Mouse (Mus musculus): ENCODE data around the gene Rap2b. TPM values are rescaled to one million over a fixed set of nuclear protein-coding genes. Genes with fewer than 3 reads are reported as not detected.

Gene Rap2b
- polyA plus RNA-seq, 1 experiment from 2014 or later = 3.2 TPM

DNA sequence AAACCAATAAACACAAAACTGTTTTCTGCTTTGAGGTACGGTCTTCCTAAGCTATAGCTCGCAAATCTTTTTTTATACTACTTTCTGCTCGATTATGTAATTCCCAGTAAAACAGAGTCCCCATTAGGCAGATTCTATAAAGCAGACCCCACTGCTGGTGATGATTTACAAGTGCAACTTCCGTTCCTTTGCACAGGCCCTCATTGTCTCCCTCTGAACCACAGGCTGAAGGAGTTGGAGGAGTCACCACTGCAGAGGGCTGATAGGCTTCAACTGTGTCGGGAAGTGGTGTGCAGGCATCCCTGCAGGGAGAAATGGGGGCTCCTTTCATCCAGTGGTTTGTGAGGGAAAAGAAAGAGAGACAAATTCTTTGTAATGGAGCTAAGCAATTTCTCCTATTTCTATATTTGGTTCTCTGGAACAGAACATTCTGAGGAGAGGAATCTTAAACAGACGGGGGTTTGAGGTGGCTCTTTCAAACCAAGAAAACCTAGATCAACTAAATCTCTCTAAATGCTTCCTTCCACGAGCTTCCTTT is 2.6 kb upstream of the Rap2b start:
- Histone ChIP-seq H3K4me2 (ENCODE audit: low read depth, low read length) (no peak overlapping the region), H3K4me3 (ENCODE audit: low read depth, low read length) (no peak overlapping the region), H3K36me3 (replicated peaks; ENCODE audit: insufficient read depth, low read length) (no peaks in the 10 kb centered on the region), H3K27me3 (ENCODE audit: insufficient read depth, low read length) (no peaks in the 10 kb centered on the region), H3K4me1 (ENCODE audit: insufficient read depth) (peaks cover 6% of the 10 kb centered on the region; the same call in 1 of the 2 replicates), H3K9ac (replicated peaks) (no peak overlapping the region), H3K27ac (ENCODE audit: low read depth) (no peak overlapping the region), H3K9me3 (ENCODE audit: low read length) (no peaks in the 10 kb centered on the region)
- ATAC-seq = no peak
- DNase-seq = no peak
- WGBS (ENCODE audit: insufficient replicate concordance) = 31% methylated on average over 7 of the region's 7 CpGs
- no peak for TF ChIP-seq EP300 (IDR thresholded peaks at IDR 0.05; ENCODE audit: low read depth)
- TF ChIP-seq CTCF (IDR thresholded peaks at IDR 0.05; ENCODE audit: low read depth) = no peak

DNA sequence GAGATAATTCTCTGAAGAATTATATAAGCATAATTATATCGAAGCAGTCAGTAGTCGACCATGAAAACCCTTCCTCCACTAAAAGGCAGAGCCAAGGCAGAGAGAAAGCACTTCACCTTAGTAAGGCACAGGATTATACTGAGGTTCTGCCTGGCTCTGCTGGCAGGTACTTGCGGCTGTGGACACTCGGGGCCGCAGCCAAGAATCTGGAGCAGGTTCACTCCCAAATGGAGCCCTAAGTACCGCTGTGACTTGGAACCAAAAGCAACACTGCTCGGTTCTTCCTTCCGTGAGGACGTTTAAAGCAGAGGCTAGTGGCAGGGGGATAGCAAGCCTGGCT is 1.4 kb downstream of the Rap2b start:
- ATAC-seq (no peak), DNase-seq (no peak)
- H3K36me3 ChIP-seq (replicated peaks; ENCODE audit: insufficient read depth, low read length) = no peaks in the 10 kb centered on the region
- H3K27me3 ChIP-seq (ENCODE audit: insufficient read depth, low read length) = no peaks in the 10 kb centered on the region
- H3K4me2 ChIP-seq (ENCODE audit: low read depth, low read length) = peak overlapping the region; percentile 99
- H3K9me3 ChIP-seq (ENCODE audit: low read length) = no peaks in the 10 kb centered on the region
- no peak for TF ChIP-seq CTCF (IDR thresholded peaks at IDR 0.05; ENCODE audit: low read depth)
- TF ChIP-seq EP300 (IDR thresholded peaks at IDR 0.05; ENCODE audit: low read depth) = no peak
- H3K9ac ChIP-seq (replicated peaks) = peak overlapping the region; percentile 55
- peak overlapping the region; percentile 60; the same call in 1 of the 2 replicates for H3K27ac ChIP-seq (ENCODE audit: low read depth)
- WGBS (ENCODE audit: insufficient replicate concordance) = 8% methylated on average over 9 of the region's 9 CpGs
- peaks cover 18% of the 10 kb centered on the region for H3K4me1 ChIP-seq (ENCODE audit: insufficient read depth)
- H3K4me3 ChIP-seq (ENCODE audit: low read depth, low read length) = peak overlapping the region; percentile 81

DNA sequence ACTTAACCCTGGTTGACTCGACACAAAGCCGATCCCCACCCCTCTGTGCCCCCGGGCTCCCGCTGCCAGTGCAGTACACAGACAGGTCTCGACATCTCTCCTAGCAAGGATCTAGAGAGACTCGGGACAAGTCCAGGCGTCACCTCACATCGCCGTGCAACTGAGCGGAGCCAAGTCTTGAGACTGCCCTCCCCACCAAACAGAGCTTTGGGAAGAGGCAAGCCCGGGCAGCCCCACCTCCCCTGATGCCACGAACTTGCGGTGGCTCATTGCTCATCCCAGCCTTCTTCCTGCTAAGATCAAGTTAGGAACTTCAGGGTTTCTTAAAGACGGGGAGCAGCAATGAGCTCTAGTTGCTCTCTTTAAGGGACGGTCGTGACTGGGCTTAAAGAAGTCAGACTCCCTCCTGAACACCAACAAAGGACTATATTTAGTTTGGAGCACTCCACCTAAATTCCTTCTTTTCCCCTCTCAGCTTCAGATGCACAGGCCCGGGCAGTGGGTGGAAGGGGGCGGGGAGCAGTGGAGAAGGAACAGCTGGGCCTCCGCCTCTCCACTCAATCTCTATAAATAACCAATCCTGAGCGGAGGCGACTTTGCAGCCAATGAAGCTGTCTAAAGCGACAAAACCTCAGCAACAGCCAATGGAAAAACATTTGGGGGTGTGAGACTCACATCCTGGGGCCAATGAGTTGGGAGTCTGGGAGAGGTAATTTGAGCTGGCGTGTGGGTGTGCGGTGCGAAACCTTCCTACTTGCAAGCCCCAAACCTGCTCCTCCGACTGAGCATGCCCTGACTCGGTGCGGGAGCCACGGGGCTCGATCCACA is 1.9 kb downstream of the Rap2b start:
- TF ChIP-seq CTCF (IDR thresholded peaks at IDR 0.05; ENCODE audit: low read depth) (no peak), EP300 (IDR thresholded peaks at IDR 0.05; ENCODE audit: low read depth) (no peak)
- H3K4me1 ChIP-seq (ENCODE audit: insufficient read depth) = peaks cover 18% of the 10 kb centered on the region
- H3K4me3 ChIP-seq (ENCODE audit: low read depth, low read length) = peak overlapping the region; percentile 81
- no peaks in the 10 kb centered on the region for H3K27me3 ChIP-seq (ENCODE audit: insufficient read depth, low read length)
- H3K9me3 ChIP-seq (ENCODE audit: low read length) = no peaks in the 10 kb centered on the region
- peak; percentile 88 for ATAC-seq
- peak overlapping the region; percentile 55 for H3K9ac ChIP-seq (replicated peaks)
- H3K4me2 ChIP-seq (ENCODE audit: low read depth, low read length) = peak overlapping the region; percentile 99
- WGBS (ENCODE audit: insufficient replicate concordance) = 0% methylated on average over 30 of the region's 30 CpGs
- H3K36me3 ChIP-seq (replicated peaks; ENCODE audit: insufficient read depth, low read length) = no peaks in the 10 kb centered on the region
- H3K27ac ChIP-seq (ENCODE audit: low read depth) = peak overlapping the region; percentile 88; the same call in 1 of the 2 replicates
- peak; percentile 84 for DNase-seq

GRCm38 (mm10) chr3:61363989-61364660 is 2.7 kb downstream of the Rap2b start:
- Histone ChIP-seq H3K9me3 (ENCODE audit: low read length) (no peaks in the 10 kb centered on the region), H3K4me1 (ENCODE audit: insufficient read depth) (peaks cover 18% of the 10 kb centered on the region; the same call in 1 of the 2 replicates), H3K9ac (replicated peaks) (peak overlapping the region; percentile 78), H3K27ac (ENCODE audit: low read depth) (peak overlapping the region; percentile 88), H3K4me3 (ENCODE audit: low read depth, low read length) (peak overlapping the region; percentile 81), H3K4me2 (ENCODE audit: low read depth, low read length) (peak overlapping the region; percentile 99), H3K27me3 (ENCODE audit: insufficient read depth, low read length) (no peaks in the 10 kb centered on the region), H3K36me3 (replicated peaks; ENCODE audit: insufficient read depth, low read length) (no peaks in the 10 kb centered on the region)
- no peak for TF ChIP-seq EP300 (IDR thresholded peaks at IDR 0.05; ENCODE audit: low read depth)
- no peak for TF ChIP-seq CTCF (IDR thresholded peaks at IDR 0.05; ENCODE audit: low read depth)
- peak; percentile 97 for DNase-seq
- 1% methylated on average over 51 of the region's 51 CpGs for WGBS (ENCODE audit: insufficient replicate concordance)
- peak; percentile 89 for ATAC-seq

- peaks cover 18% of the 10 kb centered on the region; the same call in 1 of the 2 replicates for H3K4me1 ChIP-seq (ENCODE audit: insufficient read depth)
- no peaks in the 10 kb centered on the region for H3K27me3 ChIP-seq (ENCODE audit: insufficient read depth, low read length)
- H3K36me3 ChIP-seq (replicated peaks; ENCODE audit: insufficient read depth, low read length) = no peaks in the 10 kb centered on the region
- peak overlapping the region; percentile 78 for H3K9ac ChIP-seq (replicated peaks)
- DNase-seq = no peak
- peak overlapping the region; percentile 81 for H3K4me3 ChIP-seq (ENCODE audit: low read depth, low read length)
- H3K4me2 ChIP-seq (ENCODE audit: low read depth, low read length) = peak overlapping the region; percentile 99
- no peak for TF ChIP-seq EP300 (IDR thresholded peaks at IDR 0.05; ENCODE audit: low read depth)
- no peak for TF ChIP-seq CTCF (IDR thresholded peaks at IDR 0.05; ENCODE audit: low read depth)
- ATAC-seq = peak; percentile 14; the same call in 1 of the 2 replicates
- H3K9me3 ChIP-seq (ENCODE audit: low read length) = no peaks in the 10 kb centered on the region
- peak overlapping the region; percentile 69 for H3K27ac ChIP-seq (ENCODE audit: low read depth)
- WGBS (ENCODE audit: insufficient replicate concordance) = under 1% methylated on average over 24 of the region's 33 CpGs
Observed at GRCm38 (mm10) chr3:61364661-61364977, 3.2 kb downstream of the Rap2b start.

Data from liver, postnatal 0 days (tissue).